Mouse (Mus musculus): ENCODE measurements around the gene Cenpa. TPM values are rescaled to one million over a fixed set of nuclear protein-coding genes. Genes with fewer than 3 reads are reported as not detected.
A peak's percentile ranks its signal among the peaks of the same experiment; 100 is the strongest.

Gene Cenpa
- polyA plus RNA-seq, 1 experiment from 2014 or later, result 79.9 TPM

- Histone ChIP-seq H3K4me1 (replicated peaks; ENCODE audit: control insufficient read depth, insufficient read depth) (no peaks in the 10 kb centered on the region), H3K4me2 (replicated peaks; ENCODE audit: low read depth) (no peak overlapping the region), H3K9ac (ENCODE audit: low read length) (no peak overlapping the region), H3K27me3 (ENCODE audit: control insufficient read depth, insufficient read depth, low read length) (no peaks in the 10 kb centered on the region), H3K36me3 (ENCODE audit: control insufficient read depth, insufficient read depth, low read length) (peaks cover 24% of the 10 kb centered on the region), H3K27ac (replicated peaks) (no peak overlapping the region), H3K4me3 (ENCODE audit: low read depth, low read length) (no peak overlapping the region), H3K9me3 (ENCODE audit: control insufficient read depth, low read length) (no peaks in the 10 kb centered on the region)
- TF ChIP-seq CTCF (IDR thresholded peaks at IDR 0.05; ENCODE audit: low read depth) (no peak), EP300 (optimal IDR thresholded peaks at IDR 0.05) (no peak)
- 91% methylated on average over 6 of the region's 6 CpGs for WGBS
- ATAC-seq (ENCODE audit: low FRiP score, low TSS enrichment) (no peak), DNase-seq (ENCODE audit: low spot score) (no peak)
Measured at GRCm38 (mm10) chr5:30655526-30656195, 10.9 kb upstream of the Cenpa start.

- TF ChIP-seq EP300 (optimal IDR thresholded peaks at IDR 0.05), result no peak
- TF ChIP-seq CTCF (IDR thresholded peaks at IDR 0.05; ENCODE audit: low read depth), result no peak
- Histone ChIP-seq H3K36me3 (ENCODE audit: control insufficient read depth, insufficient read depth, low read length) (peaks cover 21% of the 10 kb centered on the region), H3K27me3 (ENCODE audit: control insufficient read depth, insufficient read depth, low read length) (no peaks in the 10 kb centered on the region), H3K4me1 (replicated peaks; ENCODE audit: control insufficient read depth, insufficient read depth) (no peaks in the 10 kb centered on the region), H3K4me2 (replicated peaks; ENCODE audit: low read depth) (no peak overlapping the region), H3K9me3 (ENCODE audit: control insufficient read depth, low read length) (no peaks in the 10 kb centered on the region), H3K4me3 (ENCODE audit: low read depth, low read length) (no peak overlapping the region), H3K27ac (replicated peaks) (no peak overlapping the region), H3K9ac (ENCODE audit: low read length) (no peak overlapping the region)
- DNase-seq (ENCODE audit: low spot score) (no peak), ATAC-seq (ENCODE audit: low FRiP score, low TSS enrichment) (no peak)
- 65% methylated on average over 4 of the region's 4 CpGs for WGBS
Measured at GRCm38 (mm10) chr5:30659042-30659441, 7.5 kb upstream of the Cenpa start.

GRCm38 (mm10) chr5:30660278-30660677 lies 6.3 kb upstream of the Cenpa start:
- Histone ChIP-seq H3K9ac (ENCODE audit: low read length) (no peak overlapping the region), H3K27me3 (ENCODE audit: control insufficient read depth, insufficient read depth, low read length) (no peaks in the 10 kb centered on the region), H3K4me1 (replicated peaks; ENCODE audit: control insufficient read depth, insufficient read depth) (no peaks in the 10 kb centered on the region), H3K27ac (replicated peaks) (no peak overlapping the region), H3K36me3 (ENCODE audit: control insufficient read depth, insufficient read depth, low read length) (peaks cover 20% of the 10 kb centered on the region), H3K4me2 (replicated peaks; ENCODE audit: low read depth) (no peak overlapping the region), H3K4me3 (ENCODE audit: low read depth, low read length) (no peak overlapping the region), H3K9me3 (ENCODE audit: control insufficient read depth, low read length) (no peaks in the 10 kb centered on the region)
- DNase-seq (ENCODE audit: low spot score) (no peak), ATAC-seq (ENCODE audit: low FRiP score, low TSS enrichment) (no peak)
- no peak for TF ChIP-seq EP300 (optimal IDR thresholded peaks at IDR 0.05)
- WGBS, result 91% methylated on average over 1 of the region's 1 CpGs

- Histone ChIP-seq H3K27ac (replicated peaks) (no peak overlapping the region), H3K9me3 (ENCODE audit: control insufficient read depth, low read length) (no peaks in the 10 kb centered on the region), H3K9ac (ENCODE audit: low read length) (no peak overlapping the region), H3K27me3 (ENCODE audit: control insufficient read depth, insufficient read depth, low read length) (no peaks in the 10 kb centered on the region), H3K36me3 (ENCODE audit: control insufficient read depth, insufficient read depth, low read length) (peaks cover 15% of the 10 kb centered on the region), H3K4me3 (ENCODE audit: low read depth, low read length) (no peak overlapping the region), H3K4me1 (replicated peaks; ENCODE audit: control insufficient read depth, insufficient read depth) (no peaks in the 10 kb centered on the region), H3K4me2 (replicated peaks; ENCODE audit: low read depth) (no peak overlapping the region)
- ATAC-seq (ENCODE audit: low FRiP score, low TSS enrichment), result no peak
- no peak for TF ChIP-seq CTCF (IDR thresholded peaks at IDR 0.05; ENCODE audit: low read depth)
- TF ChIP-seq EP300 (optimal IDR thresholded peaks at IDR 0.05), result no peak
- 93% methylated on average over 5 of the region's 5 CpGs for WGBS
- no peak for DNase-seq (ENCODE audit: low spot score)
Measured at GRCm38 (mm10) chr5:30660813-30661212, 5.8 kb upstream of the Cenpa start.

- H3K9me3 ChIP-seq (ENCODE audit: control insufficient read depth, low read length), result no peaks in the 10 kb centered on the region
- H3K36me3 ChIP-seq (ENCODE audit: control insufficient read depth, insufficient read depth, low read length), result no peaks in the 10 kb centered on the region
- H3K9ac ChIP-seq (ENCODE audit: low read length), result no peak overlapping the region
- TF ChIP-seq EP300 (optimal IDR thresholded peaks at IDR 0.05) (no peak), CTCF (IDR thresholded peaks at IDR 0.05; ENCODE audit: low read depth) (no peak)
- no peak overlapping the region for H3K4me3 ChIP-seq (ENCODE audit: low read depth, low read length)
- H3K27me3 ChIP-seq (ENCODE audit: control insufficient read depth, insufficient read depth, low read length), result no peaks in the 10 kb centered on the region
- ATAC-seq (ENCODE audit: low FRiP score, low TSS enrichment) (no peak), DNase-seq (ENCODE audit: low spot score) (no peak)
- no peak overlapping the region for H3K27ac ChIP-seq (replicated peaks)
- whole genome bisulfite sequencing, result 93% methylated on average over 9 of the region's 9 CpGs
- H3K4me2 ChIP-seq (replicated peaks; ENCODE audit: low read depth), result no peak overlapping the region
- H3K4me1 ChIP-seq (replicated peaks; ENCODE audit: control insufficient read depth, insufficient read depth), result no peaks in the 10 kb centered on the region
Measured at GRCm38 (mm10) chr5:30665360-30665759, 1.2 kb upstream of the Cenpa start.

GRCm38 (mm10) chr5:30665968-30666367 lies 609 bp upstream of the Cenpa start:
- TF ChIP-seq EP300 (optimal IDR thresholded peaks at IDR 0.05) (no peak), CTCF (IDR thresholded peaks at IDR 0.05; ENCODE audit: low read depth) (no peak)
- Histone ChIP-seq H3K4me3 (ENCODE audit: low read depth, low read length) (peak overlapping the region; percentile 86), H3K4me1 (replicated peaks; ENCODE audit: control insufficient read depth, insufficient read depth) (no peaks in the 10 kb centered on the region), H3K27ac (replicated peaks) (peak overlapping the region; percentile 85), H3K27me3 (ENCODE audit: control insufficient read depth, insufficient read depth, low read length) (no peaks in the 10 kb centered on the region), H3K36me3 (ENCODE audit: control insufficient read depth, insufficient read depth, low read length) (no peaks in the 10 kb centered on the region), H3K9me3 (ENCODE audit: control insufficient read depth, low read length) (no peaks in the 10 kb centered on the region), H3K9ac (ENCODE audit: low read length) (peak overlapping the region; percentile 65), H3K4me2 (replicated peaks; ENCODE audit: low read depth) (peak overlapping the region; percentile 94)
- DNase-seq (ENCODE audit: low spot score), result no peak
- 55% methylated on average over 6 of the region's 6 CpGs for WGBS
- 0 out of 2 replicates have a peak, but pooled peaks have one; percentile 5 for ATAC-seq (ENCODE audit: low FRiP score, low TSS enrichment)

Data from stomach, postnatal 0 days (tissue).